Mouse (Mus musculus): ENCODE data around the gene Vwf. TPM values are rescaled to one million over a fixed set of nuclear protein-coding genes. Genes with fewer than 3 reads are reported as not detected.

The Vwf gene
- 10 to 100 TPM; 12.2 to 14.2 TPM for total RNA-seq (2021)
- long read RNA-seq, full-length matches to known transcripts = 6 of 8 reads
- long read RNA-seq, partial matches to known transcripts = 2 of 8 reads
- long read RNA-seq, other reads (novel, unspliced or antisense) = 0 of 8 reads

DNA sequence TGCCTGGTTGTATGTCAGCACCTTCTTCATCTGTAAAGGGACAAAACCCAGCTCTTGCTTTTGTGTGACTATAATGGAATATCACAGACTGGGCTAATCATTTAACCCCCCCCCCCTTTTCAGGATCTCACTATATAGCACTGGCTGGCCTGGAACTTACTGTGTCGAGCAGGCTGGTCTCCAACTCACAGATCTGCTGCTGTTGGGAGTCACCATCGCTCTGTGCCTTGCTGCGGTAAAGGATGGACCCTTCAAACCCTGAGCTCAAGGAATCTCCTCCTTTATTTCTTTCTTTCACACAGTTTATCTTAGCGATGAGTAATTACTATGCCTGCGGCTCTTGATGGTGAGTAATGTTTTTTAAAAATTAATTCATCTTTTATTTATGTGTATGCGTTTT is at the start of gene Vwf:
TSS of gene Vwf (plus strand) at position 301 of the 400 bp plus-strand sequence.
- no peak for DNase-seq (ENCODE audit: low spot score in 2 of 2)

DNA sequence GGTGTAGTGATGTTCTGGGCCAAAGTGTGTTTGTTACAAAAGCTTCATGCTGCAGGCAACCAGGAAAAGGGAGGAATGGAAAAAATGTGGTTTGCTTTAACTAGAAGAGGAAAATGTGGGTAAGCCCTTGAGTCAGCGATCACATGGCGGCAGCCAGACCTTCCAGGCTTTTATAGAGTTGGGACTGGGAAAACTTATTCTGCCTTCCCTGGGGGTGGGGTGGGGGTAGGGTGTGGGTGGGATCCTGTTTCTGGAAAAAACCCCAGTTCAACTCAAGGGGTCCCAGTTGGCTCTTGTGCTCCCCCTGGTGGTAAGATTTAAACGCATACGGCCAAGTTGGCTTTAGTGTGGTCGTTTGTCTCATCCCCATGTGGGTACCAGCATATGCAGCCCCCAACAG is 48.5 kb upstream of the Vwf start:
- DNase-seq (ENCODE audit: low spot score in 2 of 2) = no peak

DNA sequence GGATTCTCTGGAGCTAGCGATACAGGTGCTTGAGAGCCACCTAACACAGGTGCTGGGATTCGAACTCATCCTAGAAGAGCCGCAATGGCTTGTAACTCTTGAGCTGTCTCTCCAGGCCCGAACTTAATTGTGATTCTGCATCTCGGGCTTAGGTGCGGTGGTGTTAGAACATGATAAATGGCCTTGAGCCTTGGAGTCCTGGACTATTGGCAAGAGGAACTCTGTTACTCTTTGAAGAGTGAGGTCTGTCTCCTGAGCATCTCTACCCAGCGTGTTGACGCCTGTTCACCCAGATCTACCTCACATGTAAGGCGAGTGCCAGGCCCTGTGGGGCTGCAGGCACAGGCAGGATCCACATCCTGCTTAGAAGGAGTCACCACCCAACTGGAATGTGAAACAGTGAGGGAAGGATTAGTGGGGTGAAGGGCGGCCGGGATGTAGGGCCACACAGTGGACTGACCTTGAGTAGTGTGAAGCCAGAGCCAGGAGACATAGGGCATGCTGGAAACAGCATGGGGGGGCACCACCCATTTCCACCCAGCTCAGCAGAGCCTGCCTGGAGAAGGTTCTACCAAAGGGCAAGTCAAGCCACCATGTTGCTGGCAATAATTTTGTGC is 43.3 kb upstream of the Vwf start:
- no peak for DNase-seq (ENCODE audit: low spot score in 2 of 2)

DNA sequence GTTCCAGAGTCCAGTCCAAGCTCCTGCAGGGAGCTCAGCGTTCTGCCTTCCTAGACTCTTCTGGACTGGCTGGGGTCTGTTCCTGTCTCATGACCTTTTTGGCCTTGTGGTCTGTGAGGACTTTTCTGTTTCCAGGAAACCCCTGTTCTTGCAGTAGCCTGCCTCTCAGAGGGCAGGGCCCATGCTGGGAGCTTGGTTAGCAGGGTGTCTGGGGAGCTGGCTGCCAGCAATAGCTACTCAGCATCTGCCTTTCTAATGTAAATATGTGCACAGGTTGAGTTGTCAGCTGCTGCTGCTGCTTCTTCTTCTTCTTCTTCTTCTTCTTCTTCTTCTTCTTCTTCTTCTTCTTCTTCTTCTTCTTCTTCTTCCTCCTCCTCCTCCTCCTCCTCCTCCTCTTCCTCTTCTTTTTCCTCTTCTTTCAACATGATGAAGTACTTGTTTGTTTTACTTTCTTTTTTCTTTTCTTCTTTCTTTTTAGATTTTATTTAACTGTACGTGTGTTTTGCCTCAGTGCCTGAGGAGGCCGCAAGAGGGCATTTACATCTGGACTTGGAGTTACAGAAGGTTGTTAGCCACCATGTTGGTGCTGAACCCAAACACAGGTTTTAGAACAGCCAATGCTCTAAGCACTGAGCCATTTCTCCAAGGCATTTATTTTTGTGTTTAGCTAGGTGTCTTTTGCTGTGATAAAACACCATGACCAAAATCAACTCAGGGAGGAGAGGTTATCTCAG is 41.8 kb upstream of the Vwf start:
- DNase-seq (ENCODE audit: low spot score in 2 of 2) = no peak

DNA sequence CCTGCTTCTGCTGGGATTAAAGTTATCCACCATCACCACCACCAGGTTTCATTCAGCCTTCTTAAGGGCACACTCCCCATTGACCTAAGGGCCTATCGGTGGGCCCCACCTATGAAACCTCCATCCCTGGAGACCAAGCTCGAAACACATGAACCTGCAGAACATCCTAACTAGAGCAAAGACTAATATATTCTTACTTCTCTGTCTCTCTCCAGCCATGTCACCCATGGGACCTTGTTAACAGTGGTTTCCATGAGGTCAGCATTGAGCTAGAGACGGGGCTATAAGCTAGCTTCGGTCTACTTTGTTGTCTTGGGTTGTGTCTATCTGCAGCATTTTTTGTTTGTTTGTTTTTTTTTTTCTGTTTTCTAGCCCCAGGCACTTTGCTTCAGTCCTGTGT is 40.1 kb upstream of the Vwf start:
- no peak for DNase-seq (ENCODE audit: low spot score in 2 of 2)

DNA sequence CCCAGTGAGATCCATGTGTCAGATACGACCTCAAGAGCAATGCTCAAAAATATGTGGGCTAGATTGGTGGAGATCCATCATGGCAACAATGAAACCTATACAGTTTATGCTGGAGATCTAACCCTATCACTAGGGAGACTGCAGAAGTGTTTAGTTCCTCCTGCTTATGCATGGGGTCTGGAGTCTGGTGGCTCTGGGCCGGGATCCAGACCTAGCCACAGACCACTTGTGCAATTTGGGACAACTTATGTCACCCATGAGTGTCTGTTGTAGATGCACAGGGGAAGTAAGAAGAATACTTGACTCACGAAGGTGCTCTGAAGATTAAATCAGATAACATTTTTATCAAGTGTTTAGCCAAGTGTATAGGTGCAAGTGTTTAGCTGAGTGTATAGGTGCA is 36.8 kb upstream of the Vwf start:
- DNase-seq (ENCODE audit: low spot score in 2 of 2) = no peak

DNA sequence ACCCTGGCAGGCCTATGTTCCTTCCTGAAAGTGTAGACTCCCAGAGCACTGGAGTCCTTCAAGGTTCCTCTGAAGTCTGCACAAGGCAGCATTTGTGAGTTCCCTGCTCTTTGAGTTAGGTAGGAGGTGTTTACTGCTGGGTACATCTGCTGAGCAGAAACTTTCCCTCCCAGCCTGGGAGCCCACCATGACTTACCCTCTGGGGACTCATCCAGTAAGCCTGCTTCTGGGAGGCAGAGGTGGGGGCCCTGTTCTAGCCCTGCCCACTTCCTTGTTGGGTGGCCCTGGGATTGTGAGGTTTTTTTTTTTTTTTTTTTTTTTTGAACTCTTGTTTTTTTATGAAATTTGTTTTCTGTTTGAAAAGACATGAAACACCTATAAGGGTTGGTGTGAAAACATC is 35.9 kb upstream of the Vwf start:
- DNase-seq (ENCODE audit: low spot score in 2 of 2) = no peak

DNA sequence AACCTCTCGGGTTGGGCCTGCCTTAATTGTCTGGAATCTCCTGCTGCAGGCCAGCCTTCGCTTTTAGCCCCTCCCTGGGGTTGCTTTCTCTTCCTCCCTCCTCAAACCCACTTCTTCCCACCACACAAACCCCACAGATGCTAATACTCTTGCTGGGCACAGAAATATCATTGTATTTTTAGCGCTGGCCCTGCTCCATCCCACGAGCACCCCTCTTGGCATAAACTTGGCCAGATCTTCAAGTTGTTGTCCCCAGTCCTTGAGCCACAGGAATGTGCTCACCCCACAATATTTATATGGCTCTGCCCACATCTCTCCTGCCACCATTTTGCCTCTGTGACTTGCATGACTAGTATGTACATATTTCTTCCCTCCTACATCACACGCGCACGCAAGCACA is 35.4 kb upstream of the Vwf start:
- DNase-seq (ENCODE audit: low spot score in 2 of 2) = no peak

DNA sequence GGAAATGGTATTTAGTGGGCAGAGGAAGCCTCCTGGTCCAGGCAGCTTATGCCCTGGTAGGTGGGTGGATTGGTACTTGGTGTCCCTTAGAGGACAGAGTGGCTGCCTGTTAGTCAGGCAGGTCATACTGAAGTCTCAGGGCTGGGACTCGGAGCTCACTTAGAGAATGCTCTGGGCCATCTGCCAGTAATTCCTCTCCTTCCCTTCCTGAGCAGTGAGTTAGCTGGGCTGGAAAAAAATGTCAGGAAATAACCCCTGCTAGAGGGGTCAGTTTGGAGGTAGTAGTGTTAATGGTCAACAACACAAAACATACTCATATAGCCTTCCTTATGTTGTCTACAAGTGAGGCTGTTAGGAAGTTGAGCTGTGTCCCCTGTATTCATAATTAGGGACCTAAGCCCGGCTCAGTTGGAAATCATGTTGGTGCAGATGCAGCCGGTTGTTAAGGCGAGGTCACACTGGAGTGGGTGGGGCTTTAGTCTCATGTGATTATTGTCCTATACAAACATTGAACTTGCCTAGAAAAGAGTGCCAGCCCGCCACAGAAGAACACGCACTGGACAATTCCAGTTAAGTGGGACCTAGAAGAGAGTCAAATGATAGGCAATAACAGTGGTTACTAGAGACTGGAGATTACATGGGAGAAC is 33.5 kb upstream of the Vwf start:
- no peak for DNase-seq (ENCODE audit: low spot score in 2 of 2)

DNA sequence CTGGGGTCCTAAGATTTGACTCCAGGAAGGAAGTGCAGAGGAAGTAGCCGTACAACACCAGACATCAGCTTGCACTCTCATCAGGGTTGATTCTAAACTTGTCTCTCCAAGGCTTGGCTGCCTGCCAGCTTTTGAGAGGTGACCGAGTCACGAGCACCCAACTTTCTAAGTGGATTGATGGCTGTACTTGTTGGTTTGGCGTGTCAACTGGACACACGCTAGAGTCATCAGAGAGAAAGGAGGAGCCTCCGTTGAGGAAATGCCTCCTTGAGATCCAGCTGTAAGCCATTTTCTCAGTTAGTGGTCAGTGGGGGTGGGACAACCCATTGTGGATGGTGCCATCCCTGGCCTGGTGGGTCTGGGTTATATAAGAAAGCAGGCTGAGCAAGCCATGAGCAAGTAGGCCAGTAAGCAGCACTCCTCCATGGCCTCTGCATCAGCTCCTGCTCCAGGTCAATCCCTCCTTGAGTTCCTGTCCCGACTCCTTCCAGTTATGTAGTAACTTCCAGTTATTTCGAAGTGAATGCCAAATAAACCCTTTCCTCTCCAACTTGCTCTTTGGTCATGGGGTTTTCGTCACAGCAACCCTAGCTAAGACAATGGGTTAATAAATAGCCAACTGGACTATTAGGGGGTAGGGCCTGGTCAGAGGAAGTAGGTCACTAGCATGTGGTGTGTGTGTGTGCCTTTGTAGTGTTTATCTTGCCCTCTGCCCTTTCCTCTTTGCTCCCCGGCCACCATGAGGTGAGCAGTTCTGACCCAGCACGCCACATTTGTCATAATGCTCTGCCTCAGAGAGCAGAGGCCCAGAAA is 30.9 kb upstream of the Vwf start:
- no peak for DNase-seq (ENCODE audit: low spot score in 2 of 2)

DNA sequence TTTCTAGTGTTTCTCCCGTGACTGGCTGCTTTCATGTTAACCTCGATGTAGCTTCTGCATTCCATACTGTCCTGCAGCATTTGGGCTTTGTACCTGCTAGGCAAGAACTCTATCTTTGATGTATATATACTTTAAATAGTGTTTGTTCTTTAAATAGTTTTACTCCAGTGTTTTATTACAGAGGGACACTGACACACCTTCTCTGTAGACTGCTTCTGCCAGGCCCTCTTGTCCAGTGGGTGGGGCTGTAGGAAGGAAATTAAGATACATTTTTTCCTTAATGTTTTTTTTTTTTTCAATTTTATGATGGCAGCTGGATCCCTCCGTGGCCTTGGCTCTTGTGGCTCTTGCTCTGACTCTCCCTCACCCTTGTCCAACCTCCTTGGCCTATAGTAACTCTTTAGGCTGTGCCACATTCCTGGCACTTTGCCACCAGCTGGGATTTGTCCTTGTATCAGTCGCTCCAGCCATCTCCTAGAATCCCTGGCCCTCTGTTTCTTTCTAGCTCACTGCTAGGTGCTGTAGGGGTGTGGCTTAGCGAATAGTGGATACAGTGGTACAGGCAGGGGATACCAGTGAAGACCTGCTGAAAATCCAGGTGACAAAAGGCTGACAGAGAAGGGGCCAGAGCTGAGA is 24.9 kb upstream of the Vwf start:
- no peak for DNase-seq (ENCODE audit: low spot score in 2 of 2)

DNA sequence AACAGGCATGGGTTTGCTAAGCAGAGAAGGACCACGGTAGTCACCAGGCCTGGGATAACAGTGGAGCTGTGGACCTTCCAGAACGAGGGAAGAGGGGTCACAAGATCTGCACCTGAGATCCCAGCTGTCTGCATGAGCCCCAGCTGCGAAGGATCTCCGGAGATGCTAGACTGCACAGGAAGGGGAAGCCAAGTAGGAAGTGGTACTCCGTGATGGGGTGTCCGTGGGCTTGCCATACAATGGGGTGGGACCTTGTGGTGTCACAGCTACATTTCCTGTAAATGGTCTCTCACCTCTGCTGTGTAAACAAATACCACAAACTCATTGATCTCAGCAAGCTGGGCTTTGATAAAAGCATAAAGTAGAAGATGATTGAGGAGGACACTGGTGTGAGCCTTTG is 22.5 kb upstream of the Vwf start:
- no peak for DNase-seq (ENCODE audit: low spot score in 2 of 2)

DNA sequence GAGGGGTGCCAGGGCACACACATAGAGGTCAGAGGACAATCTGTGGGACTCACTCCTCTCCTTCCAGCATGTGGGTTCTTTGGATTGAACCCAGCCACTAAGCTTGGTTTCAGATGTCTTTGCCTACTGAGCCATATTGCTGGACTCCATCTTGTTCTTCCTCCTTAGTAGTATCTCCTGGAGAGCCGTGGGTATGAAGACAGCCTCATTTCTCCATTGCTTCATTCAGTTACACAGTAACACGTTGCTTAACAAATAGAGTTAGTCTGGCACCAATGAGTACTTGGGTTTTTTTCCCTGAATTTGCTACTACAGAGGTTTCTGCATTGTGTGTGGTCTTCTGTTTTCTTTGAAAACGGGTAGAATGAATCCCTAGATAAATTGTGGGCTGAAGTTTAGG is 20.5 kb upstream of the Vwf start:
- no peak for DNase-seq (ENCODE audit: low spot score in 2 of 2)

DNA sequence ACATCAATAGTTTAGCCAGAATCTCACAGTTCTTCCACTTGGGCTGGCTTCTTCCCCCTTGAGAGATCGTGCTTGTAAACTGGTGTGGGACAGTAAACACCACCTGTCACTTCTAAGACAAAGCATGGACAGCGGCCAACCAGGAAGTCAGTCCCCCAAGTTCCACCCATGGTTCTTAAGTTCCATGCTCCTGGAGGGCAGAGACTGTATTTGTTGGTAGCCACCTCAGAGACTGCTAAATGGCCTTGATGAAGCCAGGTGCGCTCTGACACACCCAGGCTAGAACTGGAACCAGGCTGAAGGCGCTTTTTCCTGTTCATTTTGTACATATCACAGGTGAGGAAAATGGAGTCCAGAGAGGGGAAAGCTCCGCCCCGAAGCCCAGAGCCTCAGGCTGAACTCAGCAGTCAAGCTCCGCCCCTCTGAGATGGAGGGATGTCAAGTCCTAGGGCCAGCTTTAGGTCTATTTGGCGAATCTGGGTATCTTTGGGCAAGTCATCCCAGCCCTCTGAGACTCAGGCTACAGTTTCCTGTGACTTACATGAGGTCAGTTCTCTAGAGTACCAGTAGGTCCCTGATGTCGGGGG is 17.9 kb upstream of the Vwf start:
- DNase-seq (ENCODE audit: low spot score in 2 of 2) = no peak

DNA sequence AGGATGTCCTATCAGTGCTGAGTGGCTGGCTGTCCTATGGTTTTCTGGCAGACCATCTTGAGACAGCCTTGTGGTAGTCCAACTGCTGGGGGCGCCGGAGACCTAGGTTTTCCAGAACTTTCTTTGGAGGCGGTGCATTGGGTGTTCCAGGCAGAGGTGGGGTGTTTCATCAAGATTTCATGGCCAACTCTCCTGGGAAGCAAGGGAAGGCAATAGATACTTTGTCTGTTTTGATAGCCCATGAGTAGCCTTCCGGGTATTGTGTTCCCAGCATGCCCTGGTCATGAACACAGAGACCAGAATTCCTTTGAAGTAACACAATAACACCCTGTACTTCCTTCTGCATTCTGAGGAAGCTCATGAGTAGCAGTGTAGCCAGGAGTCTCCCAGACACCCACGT is 17.1 kb upstream of the Vwf start:
- no peak for DNase-seq (ENCODE audit: low spot score in 2 of 2)

DNA sequence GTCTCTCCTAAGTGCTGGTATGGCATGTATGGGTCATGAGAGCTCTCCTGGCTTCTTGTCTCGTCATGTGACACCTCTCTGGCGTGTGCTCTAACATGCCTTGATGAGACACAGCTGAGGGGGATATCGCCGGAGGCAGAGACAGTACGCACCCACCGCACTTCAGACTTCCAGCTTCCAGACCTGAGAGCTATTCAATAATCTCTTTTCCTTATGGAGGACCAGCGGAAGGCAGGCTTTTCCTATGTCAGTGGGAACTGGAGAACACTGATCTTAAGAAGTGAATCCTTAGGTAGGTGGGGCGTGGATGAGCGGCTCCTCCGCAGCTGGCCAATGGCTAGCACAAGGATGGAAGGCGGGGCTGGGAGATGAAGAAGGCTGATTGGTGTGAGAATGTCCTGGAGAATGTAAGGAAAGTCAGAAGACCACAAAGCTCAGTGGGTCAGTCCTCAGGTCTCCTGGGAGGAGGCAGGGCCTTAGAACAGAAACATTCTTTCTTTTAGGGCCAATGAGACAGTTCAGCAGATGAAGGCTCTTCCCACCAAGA is 13.4 kb upstream of the Vwf start:
- no peak for DNase-seq (ENCODE audit: low spot score in 2 of 2)

DNA sequence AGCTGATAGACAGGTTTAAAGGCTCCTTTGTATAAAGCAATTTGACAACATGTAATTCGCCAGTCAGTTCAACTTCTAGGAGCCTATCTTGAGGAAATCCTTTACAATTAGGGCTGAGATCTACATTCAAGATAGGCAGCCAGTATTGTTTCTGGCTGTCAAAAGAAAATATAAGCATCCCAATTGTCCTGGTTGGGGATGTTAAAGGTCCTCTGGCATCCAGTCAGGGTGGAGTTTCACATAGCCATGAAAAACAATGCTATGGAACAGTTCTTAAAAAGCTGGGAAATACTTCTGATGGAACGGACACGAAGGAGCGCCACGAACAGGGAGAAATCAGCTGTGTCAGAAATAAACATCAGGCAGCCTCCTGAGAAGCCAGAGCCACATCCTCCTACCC is 11.6 kb upstream of the Vwf start:
- no peak for DNase-seq (ENCODE audit: low spot score in 2 of 2)

DNA sequence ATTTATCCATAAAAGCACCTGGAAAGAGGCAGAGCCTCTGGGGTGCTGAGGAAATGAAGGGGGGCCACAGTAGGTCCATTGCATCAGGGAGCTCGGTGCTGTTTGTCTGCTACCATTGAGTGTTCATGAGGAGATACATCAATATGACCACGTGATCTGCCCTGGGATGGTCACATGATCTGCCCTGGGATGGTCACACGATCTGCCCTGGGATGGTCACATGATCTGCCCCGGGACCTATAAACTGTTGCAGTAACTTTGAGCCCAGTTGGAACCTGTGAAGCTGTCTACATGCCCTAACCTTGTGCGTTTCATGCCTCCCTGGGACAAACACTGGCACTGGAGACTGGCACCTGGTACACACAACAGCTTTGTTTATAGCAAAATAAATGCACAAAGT is 8.1 kb upstream of the Vwf start:
- DNase-seq (ENCODE audit: low spot score in 2 of 2) = no peak

DNA sequence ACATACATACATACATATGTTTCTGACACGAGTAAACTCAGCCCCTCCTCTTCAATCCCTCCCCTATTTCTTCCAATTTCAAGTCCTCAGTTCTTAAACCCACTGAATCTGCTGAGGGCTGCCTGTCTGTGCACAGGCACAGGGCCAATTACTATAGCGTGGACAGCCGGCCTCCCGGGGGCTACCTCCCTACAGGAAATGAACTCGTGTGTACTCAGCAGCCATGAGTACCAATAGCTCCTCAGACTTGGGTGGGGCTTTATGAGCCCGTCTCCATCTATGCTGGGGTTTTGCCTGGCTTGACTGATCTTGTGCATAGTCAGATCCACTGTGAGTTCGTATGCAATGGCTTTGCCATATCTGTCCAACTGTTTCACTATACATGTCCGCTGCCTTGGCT is 7.2 kb upstream of the Vwf start:
- DNase-seq (ENCODE audit: low spot score in 2 of 2) = no peak

DNA sequence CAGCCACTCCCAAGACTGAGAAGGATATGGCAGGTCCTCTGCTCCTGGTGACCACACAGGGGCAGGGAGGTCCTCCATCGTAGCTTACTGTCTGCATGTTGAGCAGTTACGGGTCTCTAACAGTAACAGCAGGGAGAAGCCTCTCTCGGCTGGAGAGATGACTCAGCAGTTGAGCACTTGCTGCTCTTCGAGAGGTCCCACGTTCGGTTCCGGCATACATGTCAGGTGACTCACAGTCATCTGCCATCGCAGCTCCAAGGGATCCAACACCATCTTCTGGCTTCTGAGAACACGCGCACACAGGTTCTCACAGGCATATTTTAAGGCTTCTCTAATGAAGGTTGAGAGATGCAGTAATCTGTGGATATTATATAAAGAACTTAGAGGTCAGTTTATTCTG is 6.4 kb upstream of the Vwf start:
- DNase-seq (ENCODE audit: low spot score in 2 of 2) = no peak

DNA sequence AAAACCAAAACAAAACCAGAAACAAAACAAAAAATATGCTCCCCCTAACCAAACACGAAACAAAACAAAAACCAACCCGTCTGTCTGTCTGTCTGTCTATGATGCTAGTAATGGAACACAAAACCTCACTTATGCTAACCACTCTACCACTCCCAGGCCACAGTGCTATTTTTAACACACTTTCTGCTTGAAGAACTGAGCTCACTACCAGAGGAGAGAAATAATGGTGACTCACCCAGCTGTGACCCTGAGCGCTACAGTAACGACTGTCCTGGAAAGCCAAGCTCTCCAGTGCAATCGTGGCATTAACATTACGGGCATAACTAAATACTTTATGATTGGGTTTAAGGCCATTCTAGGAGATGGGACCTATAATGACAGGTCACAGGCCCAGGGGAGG is 5.7 kb upstream of the Vwf start:
- no peak for DNase-seq (ENCODE audit: low spot score in 2 of 2)

Data from layer of hippocampus, adult 18-20 months (tissue).